Mouse (Mus musculus) hindbrain, postnatal 0 days (tissue): ENCODE results near the gene Pde3a. TPM values are rescaled to one million over a fixed set of nuclear protein-coding genes. Genes with fewer than 3 reads are reported as not detected.

Source experiments
- ATAC-seq: fragments of 200-750 bp; cut with Nextera tagmentation; 2 replicates; pipeline ENCODE4 v1.8.0; 2017; ENCODE audit warnings: mild to moderate bottlenecking, moderate TSS enrichment, moderate library complexity
- DNase-seq: peaks from one replicate; pipeline ENCODE4 v3.0.0-alpha.2; 2015; ENCODE audit warnings: low spot score
- H3K27ac ChIP-seq: fragments of 300-500 bp; sonication (generic); 2 replicates; pipeline ENCODE4 v1.5.1; 2014; ENCODE audit warnings: mild to moderate bottlenecking
- H3K27me3 ChIP-seq: fragments of 300-500 bp; sonication (generic); 2 replicates; pipeline ENCODE4 v1.6.1; 2014; ENCODE audit warnings: low read length, mixed read lengths; ENCODE audit not compliant: insufficient read depth
- H3K36me3 ChIP-seq: fragments of 300-500 bp; sonication (generic); 2 replicates; pipeline ENCODE4 v1.6.1; 2014; ENCODE audit warnings: low read length, mixed read lengths; ENCODE audit not compliant: insufficient read depth
- H3K4me1 ChIP-seq: fragments of 300-500 bp; sonication (generic); 2 replicates; pipeline ENCODE4 v1.6.1; 2014; ENCODE audit warnings: antibody characterized with exemption, low read length, mixed read lengths; ENCODE audit not compliant: insufficient read depth
- H3K4me2 ChIP-seq: fragments of 300-500 bp; sonication (generic); 2 replicates; pipeline ENCODE4 v1.6.1; 2014; ENCODE audit warnings: low read depth, mild to moderate bottlenecking, low read length, moderate library complexity, mixed read lengths
- H3K4me3 ChIP-seq: fragments of 300-500 bp; sonication (generic); 2 replicates; pipeline ENCODE4 v1.5.1; 2014; ENCODE audit warnings: low read length
- H3K9ac ChIP-seq: fragments of 300-500 bp; sonication (generic); replicated peaks from 2 replicates; pipeline ENCODE4 v1.6.1; 2014; ENCODE audit warnings: mild to moderate bottlenecking, low read length, moderate library complexity, mixed read lengths
- H3K9me3 ChIP-seq: fragments of 300-500 bp; sonication (generic); 2 replicates; pipeline ENCODE4 v1.6.1; 2016; ENCODE audit warnings: low read length, mixed read lengths
- CTCF ChIP-seq: IDR thresholded peaks from 2 replicates; pipeline ENCODE4 v1.5.1; 2016; ENCODE audit warnings: antibody characterized with exemption, control low read depth, low read depth
- WGBS: fragments of 180-500 bp; shearing (Covaris S2); extraction: QIAGEN DNeasy Blood & Tissue Kit; methylation state at CpG from one replicate; pipeline ENCODE4 v1.1.7; 2014; 5-methylcytosine and 5-hydroxymethylcytosine counted together
- polyA plus RNA-seq: library from polyadenylated mRNA; unstranded; fragments of >200 nt; fragmentation: Nextera tagmentation; extraction: Ambion mirVana; gene quantifications from 2 replicates; pipeline ENCODE4 v1.2.1, GENCODE M21; 2015
- total RNA-seq: library from RNA; depleted of rRNA; stranded (reverse); fragments of >200 nt; gene quantifications from 2 replicates; pipeline ENCODE4 v1.2.3, GENCODE M21; 2014

The Pde3a gene
- total and polyA plus RNA-seq, 2 experiments from 2014 or later: 2.1 to 12.5 TPM

GRCm38 (mm10) chr6:141301750-141302748, 53.0 kb downstream of the Pde3a start:
- H3K4me3 ChIP-seq: no peak overlapping the region
- ATAC-seq: no peak
- no peak overlapping the region for H3K27ac ChIP-seq
- no peaks in the 10 kb centered on the region for H3K27me3 ChIP-seq
- no peaks in the 10 kb centered on the region for H3K36me3 ChIP-seq
- no peak overlapping the region for H3K4me2 ChIP-seq
- H3K9me3 ChIP-seq: no peaks in the 10 kb centered on the region
- no peak for TF ChIP-seq CTCF
- DNase-seq: no peak
- 90% methylated on average over 14 of the region's 14 CpGs for WGBS
- no peak overlapping the region for H3K9ac ChIP-seq
- H3K4me1 ChIP-seq: no peaks in the 10 kb centered on the region

DNA sequence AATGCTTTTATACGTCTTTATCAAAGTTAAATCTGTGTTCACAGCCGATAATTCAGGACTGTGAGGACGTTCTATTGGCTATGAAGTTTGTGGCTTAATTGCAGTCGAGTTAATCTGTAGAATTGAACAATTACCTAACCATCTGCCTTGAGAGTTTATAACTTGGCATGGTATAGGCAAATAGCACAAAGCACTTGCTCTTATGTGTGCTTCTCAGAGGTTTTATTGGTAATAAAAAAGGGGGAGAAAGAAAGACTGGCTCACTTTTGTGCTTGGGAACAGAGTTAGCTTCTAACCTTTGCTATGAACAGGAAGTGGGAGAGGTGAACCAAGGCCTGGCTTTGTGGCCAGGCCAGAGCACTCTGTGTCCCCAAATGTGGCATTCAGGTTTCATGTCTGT, 53.8 kb downstream of the Pde3a start:
- ATAC-seq (no peak), DNase-seq (no peak)
- WGBS: 73% methylated on average over 4 of the region's 4 CpGs

GRCm38 (mm10) chr6:141307326-141307725, 58.3 kb downstream of the Pde3a start:
- WGBS: 90% methylated on average over 1 of the region's 1 CpGs
- H3K4me3 ChIP-seq: no peak overlapping the region
- ATAC-seq: no peak

More for the DNA sequence above, 53.8 kb downstream of the Pde3a start:
- Histone ChIP-seq H3K36me3 (no peaks in the 10 kb centered on the region), H3K27me3 (no peaks in the 10 kb centered on the region), H3K9me3 (no peaks in the 10 kb centered on the region), H3K4me3 (no peak overlapping the region), H3K4me1 (no peaks in the 10 kb centered on the region), H3K4me2 (no peak overlapping the region), H3K27ac (no peak overlapping the region), H3K9ac (no peak overlapping the region)
- no peak for TF ChIP-seq CTCF

GRCm38 (mm10) chr6:141308451-141308850, 59.4 kb downstream of the Pde3a start:
- Histone ChIP-seq H3K9ac (no peak overlapping the region), H3K36me3 (no peaks in the 10 kb centered on the region), H3K4me2 (no peak overlapping the region), H3K4me3 (no peak overlapping the region), H3K27ac (no peak overlapping the region), H3K27me3 (no peaks in the 10 kb centered on the region), H3K9me3 (no peaks in the 10 kb centered on the region), H3K4me1 (no peaks in the 10 kb centered on the region)
- TF ChIP-seq CTCF: no peak
- DNase-seq (no peak), ATAC-seq (no peak)
- 72% methylated on average over 2 of the region's 2 CpGs for WGBS

More at GRCm38 (mm10) chr6:141307326-141307725, 58.3 kb downstream of the Pde3a start:
- Histone ChIP-seq H3K4me2 (no peak overlapping the region), H3K4me1 (no peaks in the 10 kb centered on the region), H3K36me3 (no peaks in the 10 kb centered on the region), H3K9me3 (no peaks in the 10 kb centered on the region), H3K27me3 (no peaks in the 10 kb centered on the region), H3K9ac (no peak overlapping the region), H3K27ac (no peak overlapping the region)
- no peak for DNase-seq
- TF ChIP-seq CTCF: no peak

GRCm38 (mm10) chr6:141309872-141310271, 60.8 kb downstream of the Pde3a start:
- Histone ChIP-seq H3K9me3 (no peaks in the 10 kb centered on the region), H3K27me3 (no peaks in the 10 kb centered on the region), H3K9ac (no peak overlapping the region), H3K36me3 (no peaks in the 10 kb centered on the region), H3K4me3 (no peak overlapping the region), H3K4me2 (no peak overlapping the region), H3K4me1 (no peaks in the 10 kb centered on the region), H3K27ac (no peak overlapping the region)
- peak; percentile 45 for DNase-seq
- 37% methylated on average over 3 of the region's 3 CpGs for WGBS
- no peak for ATAC-seq
- peak; percentile 51 for TF ChIP-seq CTCF

DNA sequence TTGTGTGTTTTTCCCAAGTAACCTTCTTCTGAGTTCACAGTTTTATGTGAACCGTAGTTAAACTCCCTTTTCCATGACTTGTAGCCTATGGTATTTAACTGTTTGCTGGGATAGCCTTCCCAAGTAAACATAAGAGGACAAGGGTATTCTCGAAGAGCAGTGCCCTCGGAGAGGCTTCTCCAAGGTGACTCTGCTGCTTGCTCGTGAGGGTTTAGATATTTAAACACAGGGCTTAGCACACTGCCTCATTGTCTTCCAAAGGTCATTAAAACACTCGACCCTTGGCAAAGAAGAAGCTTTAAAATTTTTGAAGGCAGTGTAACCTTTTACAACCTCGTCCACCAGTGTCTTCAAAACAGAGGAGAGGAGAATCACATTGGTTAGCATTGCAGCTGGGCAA, 61.3 kb downstream of the Pde3a start:
- Histone ChIP-seq H3K4me2 (no peak overlapping the region), H3K4me3 (no peak overlapping the region), H3K27ac (no peak overlapping the region), H3K36me3 (no peaks in the 10 kb centered on the region), H3K4me1 (no peaks in the 10 kb centered on the region), H3K9ac (no peak overlapping the region), H3K9me3 (no peaks in the 10 kb centered on the region), H3K27me3 (no peaks in the 10 kb centered on the region)
- ATAC-seq: no peak
- 65% methylated on average over 6 of the region's 6 CpGs for WGBS
- no peak for TF ChIP-seq CTCF
- no peak for DNase-seq

DNA sequence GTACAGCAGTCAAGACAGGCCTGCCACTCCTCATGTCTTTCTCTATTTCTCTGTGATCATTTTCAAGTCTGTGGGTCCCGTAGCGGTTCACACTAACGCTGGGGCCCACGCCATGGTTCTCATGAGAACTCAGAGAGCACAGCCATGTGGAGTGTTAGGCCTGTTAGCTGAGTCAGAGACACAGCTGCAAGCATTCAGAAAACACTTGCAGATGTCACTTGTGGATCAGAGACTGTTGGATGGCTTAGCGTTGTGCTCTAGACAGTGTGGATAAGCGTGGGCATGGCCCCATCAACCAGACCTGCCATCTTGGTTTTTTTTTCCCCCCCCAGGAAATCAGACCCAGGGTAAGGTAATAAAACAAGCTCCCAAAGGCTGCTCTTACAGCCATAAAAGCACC, 62.5 kb downstream of the Pde3a start:
- Histone ChIP-seq H3K27me3 (no peaks in the 10 kb centered on the region), H3K36me3 (no peaks in the 10 kb centered on the region), H3K27ac (no peak overlapping the region), H3K4me3 (no peak overlapping the region), H3K4me1 (no peaks in the 10 kb centered on the region), H3K9me3 (no peaks in the 10 kb centered on the region), H3K4me2 (no peak overlapping the region), H3K9ac (no peak overlapping the region)
- DNase-seq (no peak), ATAC-seq (no peak)
- TF ChIP-seq CTCF: no peak
- 95% methylated on average over 6 of the region's 6 CpGs for WGBS
